In genomic region chr4:105108641-105109198, GRCm38 (mm10) we compare ENCODE assay signal across 8 mouse cellular contexts. TPM values are rescaled to one million over a fixed set of nuclear protein-coding genes. Genes with fewer than 3 reads are reported as not detected.
A peak's percentile ranks its signal among the peaks of the same experiment; 100 is the strongest.
DNase-seq lines count a peak whose midpoint lies in the region; ATAC-seq and TF ChIP-seq lines count a peak whose summit lies in the region.

No protein-coding gene starts in this region.

- no peaks in the 10 kb centered on the region for H3K27me3 ChIP-seq in heart, embryonic 15.5 days
- H3K27me3 ChIP-seq in liver, embryonic 11.5 days (replicated peaks; ENCODE audit: control insufficient read depth, insufficient read depth, low read length), result peaks cover 32% of the 10 kb centered on the region
- H3K27me3 ChIP-seq in neural tube, embryonic 15.5 days (replicated peaks), result no peaks in the 10 kb centered on the region

- peak overlapping the region; percentile 73 for H3K9ac ChIP-seq in heart, embryonic 15.5 days
- H3K9ac ChIP-seq in liver, embryonic 11.5 days (ENCODE audit: low read depth, low read length), result no peak overlapping the region
- H3K9ac ChIP-seq in neural tube, embryonic 15.5 days (replicated peaks), result peak overlapping the region; percentile 86

- intact Hi-C loops in left cerebral cortex, adult 2 months (cut with DNase I), result loop anchor here (5.0 kb wide), 1 partner anchor 71 kb away; no protein-coding TSS in a partner anchor
- intact Hi-C loops in left cerebral cortex, postnatal 14 days (cut with DNase I), result loop anchor here (5.0 kb wide), 1 partner anchor 76 kb away; no protein-coding TSS in a partner anchor

- H3K4me1 ChIP-seq in heart, embryonic 15.5 days (replicated peaks), result peaks cover 18% of the 10 kb centered on the region
- H3K4me1 ChIP-seq in liver, embryonic 11.5 days (replicated peaks; ENCODE audit: control insufficient read depth, insufficient read depth, low read length), result no peaks in the 10 kb centered on the region; the same call in 1 of the 2 replicates
- H3K4me1 ChIP-seq in neural tube, embryonic 15.5 days, result peaks cover 37% of the 10 kb centered on the region

- H3K4me2 ChIP-seq in heart, embryonic 15.5 days, result peak overlapping the region; percentile 79
- H3K4me2 ChIP-seq in liver, embryonic 11.5 days, result peak overlapping the region; percentile 89
- peak overlapping the region; percentile 74 for H3K4me2 ChIP-seq in neural tube, embryonic 15.5 days

- 19% methylated on average over 5 of the region's 5 CpGs for WGBS in heart, embryonic 15.5 days
- WGBS in liver, embryonic 11.5 days, result 25% methylated on average over 5 of the region's 5 CpGs
- 34% methylated on average over 5 of the region's 5 CpGs for WGBS in neural tube, embryonic 15.5 days

- no peak for TF ChIP-seq CTCF in left cerebral cortex, adult 2 months (IDR thresholded peaks at IDR 0.05)

- peak overlapping the region; percentile 95 for H3K4me3 ChIP-seq in left cerebral cortex, adult 2 months
- peak overlapping the region; percentile 64 for H3K4me3 ChIP-seq in heart, embryonic 15.5 days
- peak overlapping the region; percentile 66 for H3K4me3 ChIP-seq in liver, embryonic 11.5 days (ENCODE audit: low read depth, low read length)
- peak overlapping the region; percentile 75 for H3K4me3 ChIP-seq in neural tube, embryonic 15.5 days (replicated peaks)

- H3K27ac ChIP-seq in left cerebral cortex, adult 2 months, result peak overlapping the region; percentile 99
- H3K27ac ChIP-seq in heart, embryonic 15.5 days, result peak overlapping the region; percentile 94
- no peak overlapping the region for H3K27ac ChIP-seq in liver, embryonic 11.5 days (ENCODE audit: low read depth, low read length)
- peak overlapping the region; percentile 90 for H3K27ac ChIP-seq in neural tube, embryonic 15.5 days (replicated peaks)

- ATAC-seq in heart, embryonic 15.5 days (replicated peaks; ENCODE audit: insufficient number of reproducible peaks, insufficient read depth, low FRiP score, low read depth), result peak; percentile 18; the same call in 1 of the 2 replicates
- no peak for ATAC-seq in liver, embryonic 11.5 days (replicated peaks; ENCODE audit: low FRiP score)
- ATAC-seq in neural tube, embryonic 15.5 days (ENCODE audit: low FRiP score), result no peak

- H3K36me3 ChIP-seq in heart, embryonic 15.5 days, result no peaks in the 10 kb centered on the region
- no peaks in the 10 kb centered on the region for H3K36me3 ChIP-seq in liver, embryonic 11.5 days (ENCODE audit: control insufficient read depth, insufficient read depth, low read length)
- H3K36me3 ChIP-seq in neural tube, embryonic 15.5 days, result no peaks in the 10 kb centered on the region

- H3K9me3 ChIP-seq in heart, embryonic 15.5 days (replicated peaks), result no peaks in the 10 kb centered on the region
- no peaks in the 10 kb centered on the region for H3K9me3 ChIP-seq in liver, embryonic 11.5 days (ENCODE audit: control insufficient read depth, low read length)
- H3K9me3 ChIP-seq in neural tube, embryonic 15.5 days (replicated peaks), result no peaks in the 10 kb centered on the region

- DNase-seq in left cerebral cortex, adult 2 months (ENCODE audit: extremely low spot score in 1 of 2, low spot score in 2 of 2), result no peak
- no peak for DNase-seq in left cerebral cortex, postnatal 14 days (ENCODE audit: low spot score in 2 of 2)
- peak; percentile 34 for DNase-seq in liver, embryonic 11.5 days (ENCODE audit: low spot score)
- no peak for DNase-seq in ovary, postnatal 10 days (ENCODE audit: low spot score)
- no peak for DNase-seq in layer of hippocampus, postnatal 14 days (ENCODE audit: low spot score in 2 of 2)
- DNase-seq in cerebellum, adult 11-12 months, result no peak

RNA-seq across cellular contexts. Expression of gene Prkaa2, which starts 1.0 kb away (rescaled TPM):
- total RNA-seq in left cerebral cortex, adult 2 months (2021), result 10 to 100 TPM; 31.0 to 35.7 TPM
- total RNA-seq in left cerebral cortex, postnatal 14 days (2021), result 10 to 100 TPM; 33.2 to 33.6 TPM
- 39.2 and 46.6 TPM in 2 replicates for polyA plus RNA-seq in heart, embryonic 15.5 days (2015; fragmentation: Nextera tagmentation; extraction: Ambion mirVana)
- polyA plus RNA-seq in liver, embryonic 11.5 days (2014; fragmentation: Nextera tagmentation; extraction: Ambion mirVana), result 0.56 and 0.99 TPM in 2 replicates
- 9.6 and 10.7 TPM in 2 replicates for polyA plus RNA-seq in neural tube, embryonic 15.5 days (2015; fragmentation: Nextera tagmentation; extraction: Ambion mirVana)
- total RNA-seq in layer of hippocampus, postnatal 14 days (2021), result 10 to 100 TPM; 19.7 to 20.3 TPM

RNA-seq across cellular contexts. Expression of gene Plpp3, which starts 48.4 kb away (rescaled TPM):
- 100 to 1,000 TPM; 153 to 180 TPM for total RNA-seq in left cerebral cortex, adult 2 months (2021)
- total RNA-seq in left cerebral cortex, postnatal 14 days (2021), result 100 to 1,000 TPM; 136 to 166 TPM
- 35.0 and 40.4 TPM in 2 replicates for polyA plus RNA-seq in heart, embryonic 15.5 days (2015; fragmentation: Nextera tagmentation; extraction: Ambion mirVana)
- 29.5 TPM in 2 replicates for polyA plus RNA-seq in liver, embryonic 11.5 days (2014; fragmentation: Nextera tagmentation; extraction: Ambion mirVana)
- polyA plus RNA-seq in neural tube, embryonic 15.5 days (2015; fragmentation: Nextera tagmentation; extraction: Ambion mirVana), result 72.6 and 73.6 TPM in 2 replicates
- total RNA-seq in layer of hippocampus, postnatal 14 days (2021), result 100 to 1,000 TPM; 170 to 178 TPM
